Mouse (Mus musculus) MEL (cell line): ENCODE measurements around the gene Shc4. TPM values are rescaled to one million over a fixed set of nuclear protein-coding genes. Genes with fewer than 3 reads are reported as not detected.

Experiments
- DNase-seq: peaks from one replicate; pipeline ENCODE4 v3.0.0; 2011; ENCODE audit warnings: low read depth, low spot score
- H3K27ac ChIP-seq: 2 replicates; pipeline ENCODE4 v1.5.1; 2012; ENCODE audit warnings: low read depth, mild to moderate bottlenecking, control low read depth, low read length, moderate library complexity; ENCODE audit not compliant: control insufficient read depth
- H3K27me3 ChIP-seq, 2 experiments: fragments of 150-350 bp in 1 of 2; sonication (generic) in 1 of 2; 2 replicates each; pipeline ENCODE4 v1.6.1; 2012; ENCODE audit warnings: low read length in 2 of 2, mild to moderate bottlenecking in 2 of 2, improper control_type of control experiment in 1 of 2, moderate library complexity in 1 of 2; ENCODE audit not compliant: insufficient read depth in 2 of 2, control insufficient read depth in 1 of 2
- H3K36me3 ChIP-seq, 2 experiments: 2 replicates each; pipeline ENCODE4 v1.6.1; 2012 to 2014; ENCODE audit warnings: low read length in 2 of 2, improper control_type of control experiment in 1 of 2, inconsistent platforms in 1 of 2, mild to moderate bottlenecking in 1 of 2; ENCODE audit not compliant: insufficient read depth in 2 of 2, control insufficient read depth in 1 of 2
- H3K4me1 ChIP-seq, 2 experiments: fragments of 150-350 bp in 1 of 2; sonication (generic) in 1 of 2; 2 replicates each; pipeline ENCODE4 v1.6.1; 2012; ENCODE audit warnings: low read length in 2 of 2, improper control_type of control experiment in 1 of 2, mild to moderate bottlenecking in 1 of 2; ENCODE audit not compliant: insufficient read depth in 2 of 2, control insufficient read depth in 1 of 2
- H3K4me3 ChIP-seq, 2 experiments: fragments of 150-350 bp in 1 of 2; sonication (generic) in 1 of 2; 2 replicates each; pipeline ENCODE4 v1.5.1; 2012; ENCODE audit warnings: low read depth in 2 of 2, low read length in 2 of 2, mild to moderate bottlenecking in 2 of 2, moderate library complexity in 2 of 2, control low read depth in 1 of 2, improper control_type of control experiment in 1 of 2; ENCODE audit not compliant: control insufficient read depth in 1 of 2, insufficient read depth in 1 of 2
- H3K79me2 ChIP-seq: 2 replicates; pipeline ENCODE4 v1.6.1; 2012; ENCODE audit warnings: mild to moderate bottlenecking, low read length, moderate library complexity; ENCODE audit not compliant: control insufficient read depth, poor library complexity, insufficient read depth
- H3K9ac ChIP-seq: 2 replicates; pipeline ENCODE4 v1.6.1; 2012; ENCODE audit warnings: low read depth, mild to moderate bottlenecking, control low read depth, low read length, moderate library complexity; ENCODE audit not compliant: control insufficient read depth, poor library complexity, severe bottlenecking
- H3K9me3 ChIP-seq: fragments of 150-350 bp; sonication (generic); replicated peaks from 2 replicates; pipeline ENCODE4 v1.6.1; 2012; ENCODE audit warnings: mild to moderate bottlenecking, low read length, improper control_type of control experiment, moderate library complexity; ENCODE audit not compliant: insufficient read depth
- BHLHE40 ChIP-seq: IDR thresholded peaks from 2 replicates; pipeline ENCODE4 v1.6.1; 2012; ENCODE audit warnings: low read depth, mild to moderate bottlenecking, inconsistent platforms, low read length, improper control_type of control experiment, borderline replicate concordance
- CHD1 ChIP-seq: IDR thresholded peaks from 2 replicates; pipeline ENCODE4 v1.6.1; 2012; ENCODE audit warnings: low read depth, mild to moderate bottlenecking, inconsistent platforms, low read length, improper control_type of control experiment
- CHD2 ChIP-seq: IDR thresholded peaks from 2 replicates; pipeline ENCODE4 v1.6.1; 2011; ENCODE audit warnings: low read length, improper control_type of control experiment
- GABPA ChIP-seq: IDR thresholded peaks from 2 replicates; pipeline ENCODE4 v1.6.1; 2012; ENCODE audit warnings: low read depth, mild to moderate bottlenecking, inconsistent platforms, low read length, improper control_type of control experiment, moderate library complexity
- GATA1 ChIP-seq: IDR thresholded peaks from 2 replicates; pipeline ENCODE4 v1.6.1; 2011; ENCODE audit warnings: low read depth, low read length, improper control_type of control experiment
- KAT2A ChIP-seq: conservative IDR thresholded peaks from 2 replicates; pipeline ENCODE4 v1.6.1; 2012; ENCODE audit warnings: low read depth, low read length, improper control_type of control experiment, inconsistent platforms
- MAFK ChIP-seq: IDR thresholded peaks from 2 replicates; pipeline ENCODE4 v1.6.1; 2011; ENCODE audit warnings: low read depth, mild to moderate bottlenecking, low read length, improper control_type of control experiment, borderline replicate concordance
- MAX ChIP-seq: IDR thresholded peaks from 2 replicates; pipeline ENCODE4 v1.6.1; 2011; ENCODE audit warnings: low read length, improper control_type of control experiment
- NELFE ChIP-seq: IDR thresholded peaks from 2 replicates; pipeline ENCODE4 v1.6.1; 2011; ENCODE audit warnings: low read depth, low read length, improper control_type of control experiment
- POLR2A ChIP-seq, 2 experiments: IDR thresholded peaks; 2 replicates each; pipeline ENCODE4 v1.6.1; 2011 to 2012; ENCODE audit warnings: low read length in 2 of 2, mild to moderate bottlenecking in 2 of 2, control low read depth in 1 of 2, improper control_type of control experiment in 1 of 2, low read depth in 1 of 2, moderate library complexity in 1 of 2; ENCODE audit not compliant: control insufficient read depth in 1 of 2, insufficient read depth in 1 of 2, poor library complexity in 1 of 2
- POLR2AphosphoS2 ChIP-seq: IDR thresholded peaks from 2 replicates; pipeline ENCODE4 v1.6.1; 2011; ENCODE audit warnings: low read length, improper control_type of control experiment
- POLR2AphosphoS5 ChIP-seq: IDR thresholded peaks from 2 replicates; pipeline ENCODE4 v1.6.1; 2012; ENCODE audit warnings: low read depth, borderline replicate concordance, mild to moderate bottlenecking, inconsistent platforms, low read length, moderate library complexity, mixed read lengths
- RAD21 ChIP-seq: IDR thresholded peaks from 2 replicates; pipeline ENCODE4 v1.6.1; 2011; ENCODE audit warnings: mild to moderate bottlenecking, low read depth, low read length, improper control_type of control experiment
- SIN3A ChIP-seq: IDR thresholded peaks from 2 replicates; pipeline ENCODE4 v1.6.1; 2012; ENCODE audit warnings: low read length, improper control_type of control experiment, inconsistent platforms
- SMC3 ChIP-seq: IDR thresholded peaks from 2 replicates; pipeline ENCODE4 v1.6.1; 2011; ENCODE audit warnings: low read depth, low read length, improper control_type of control experiment
- TBP ChIP-seq: IDR thresholded peaks from 2 replicates; pipeline ENCODE4 v1.8.0; 2011; ENCODE audit warnings: low read depth, low read length, improper control_type of control experiment
- TCF12 ChIP-seq: IDR thresholded peaks from 2 replicates; pipeline ENCODE4 v1.6.1; 2014; ENCODE audit warnings: low read depth, mild to moderate bottlenecking, inconsistent platforms, low read length, improper control_type of control experiment, moderate library complexity
- ZC3H11A ChIP-seq: IDR thresholded peaks from 2 replicates; pipeline ENCODE4 v1.6.1; 2012; ENCODE audit warnings: low read depth, mild to moderate bottlenecking, inconsistent platforms, low read length, improper control_type of control experiment
- ZKSCAN1 ChIP-seq: IDR thresholded peaks from 2 replicates; pipeline ENCODE4 v1.6.1; 2012; ENCODE audit warnings: low read depth, mild to moderate bottlenecking, inconsistent platforms, low read length, improper control_type of control experiment, moderate library complexity
- ZNF384 ChIP-seq: IDR thresholded peaks from 2 replicates; pipeline ENCODE4 v1.6.1; 2012; ENCODE audit warnings: low read depth, mild to moderate bottlenecking, inconsistent platforms, low read length, improper control_type of control experiment
- polyA plus RNA-seq, 2 experiments: library from polyadenylated mRNA; stranded (reverse) in 1 of 2; unstranded in 1 of 2; fragments of >175 nt in 1 of 2; fragments of >200 nt in 1 of 2; gene quantifications; 2 replicates each; pipeline versions ENCODE4 v1.2.1 to v1.2.4; 2012; ENCODE audit warnings: low replicate concordance in 2 of 2, low read depth in 1 of 2; ENCODE audit not compliant: insufficient read length in 2 of 2, insufficient read depth in 1 of 2, missing spikeins in 1 of 2
- total RNA-seq: library from RNA; depleted of rRNA; stranded (reverse); fragments of 300-350 nt; gene quantifications from 2 replicates; pipeline ENCODE4 v1.2.3, GENCODE M21; 2012

Shc4 gene
- total and polyA plus RNA-seq, 3 experiments, result 0.38 to 1.1 TPM; not detected in 1

DNA sequence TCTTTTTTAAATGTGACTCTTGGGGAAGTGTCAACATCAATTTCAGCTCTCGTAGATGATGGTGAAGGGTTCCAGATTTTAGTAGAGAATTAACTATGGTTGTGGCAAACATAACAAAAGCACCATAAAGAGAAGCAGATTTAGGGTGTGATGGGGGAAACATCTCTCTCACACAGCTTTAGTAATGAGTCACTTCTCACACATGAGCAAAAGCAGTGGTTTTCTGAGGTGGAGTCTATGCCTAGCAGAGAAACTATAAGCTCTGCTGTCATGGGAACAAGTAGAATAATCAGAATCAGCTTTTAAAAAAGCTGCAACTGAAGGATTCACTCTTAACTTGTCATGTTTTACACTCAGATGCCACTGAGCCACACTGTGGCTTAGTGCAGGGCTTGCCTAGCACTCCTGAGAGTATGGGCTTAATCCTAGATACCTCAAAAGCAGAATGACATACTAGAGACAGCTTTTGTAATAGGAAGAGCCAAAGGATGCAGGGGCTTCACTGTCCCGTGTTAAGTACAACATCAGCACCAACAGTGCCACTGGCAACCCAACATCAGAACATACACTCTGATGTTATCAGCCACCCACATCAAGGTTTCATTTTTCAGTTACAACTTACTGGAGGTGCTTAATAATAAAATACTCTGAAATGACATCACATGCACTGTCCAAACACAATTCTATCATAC, 11.5 kb upstream of the Shc4 start:
- DNase-seq, result no peak
- H3K36me3 ChIP-seq, result no peaks in the 10 kb centered on the region; a peak in 1 of 4 replicates
- H3K79me2 ChIP-seq, result no peaks in the 10 kb centered on the region
- H3K9me3 ChIP-seq, result no peaks in the 10 kb centered on the region
- H3K27ac ChIP-seq, result no peak overlapping the region
- H3K27me3 ChIP-seq, result no peaks in the 10 kb centered on the region
- TF ChIP-seq SMC3 (no peak), TCF12 (no peak), TBP (no peak)
- no peak overlapping the region for H3K4me3 ChIP-seq
- peaks cover 0 to 5% of the 10 kb centered on the region in 2 experiments; a peak in 1 of 4 replicates for H3K4me1 ChIP-seq
- no peak overlapping the region for H3K9ac ChIP-seq

DNA sequence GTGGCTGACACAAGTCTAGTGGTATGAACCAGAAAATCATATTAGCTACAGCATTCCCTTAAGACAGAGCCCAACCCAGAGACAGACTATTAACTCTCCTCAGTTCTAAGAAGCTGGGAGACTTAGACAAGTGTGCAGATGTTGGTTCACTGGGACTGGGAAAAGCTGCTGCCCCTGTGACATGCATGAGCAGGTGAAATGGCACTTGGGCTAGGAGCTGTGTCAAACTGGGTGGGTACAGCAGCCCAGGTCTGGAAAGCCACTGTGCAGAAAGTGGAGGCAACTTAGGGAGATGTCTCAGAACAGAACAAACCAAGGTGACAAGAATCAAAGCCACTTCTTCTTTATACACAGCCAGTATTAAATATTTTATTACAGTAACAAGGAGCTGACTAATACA, 10.8 kb upstream of the Shc4 start:
- Histone ChIP-seq H3K4me3 (no peak overlapping the region), H3K36me3 (no peaks in the 10 kb centered on the region), H3K4me1 (peaks cover 0 to 5% of the 10 kb centered on the region in 2 experiments; a peak in 1 of 4 replicates), H3K79me2 (no peaks in the 10 kb centered on the region), H3K9ac (no peak overlapping the region), H3K9me3 (no peaks in the 10 kb centered on the region), H3K27me3 (no peaks in the 10 kb centered on the region), H3K27ac (no peak overlapping the region)
- no peak for DNase-seq
- TF ChIP-seq SMC3 (no peak), POLR2A (IDR thresholded peaks at IDR 0.05; ENCODE audit: control insufficient read depth in 1 of 2, insufficient read depth in 1 of 2, low read depth in 1 of 2, low read length in 2 of 2, poor library complexity in 1 of 2) (no peak), POLR2AphosphoS2 (no peak), NELFE (no peak), ZKSCAN1 (no peak), SIN3A (no peak), TCF12 (no peak), CHD2 (no peak), KAT2A (no peak), RAD21 (no peak), POLR2AphosphoS5 (no peak), ZNF384 (no peak), GABPA (no peak), MAFK (no peak), BHLHE40 (no peak), MAX (no peak), CHD1 (no peak), GATA1 (no peak), ZC3H11A (no peak)
